Mouse (Mus musculus): ENCODE measurements at regions not wholly inside any gene's neighbourhood (a gene's known extent, or its start where the extent isn't known, plus 50 kb on each side); places are given as distances from the start of the nearest gene placed in this dataset.

DNA sequence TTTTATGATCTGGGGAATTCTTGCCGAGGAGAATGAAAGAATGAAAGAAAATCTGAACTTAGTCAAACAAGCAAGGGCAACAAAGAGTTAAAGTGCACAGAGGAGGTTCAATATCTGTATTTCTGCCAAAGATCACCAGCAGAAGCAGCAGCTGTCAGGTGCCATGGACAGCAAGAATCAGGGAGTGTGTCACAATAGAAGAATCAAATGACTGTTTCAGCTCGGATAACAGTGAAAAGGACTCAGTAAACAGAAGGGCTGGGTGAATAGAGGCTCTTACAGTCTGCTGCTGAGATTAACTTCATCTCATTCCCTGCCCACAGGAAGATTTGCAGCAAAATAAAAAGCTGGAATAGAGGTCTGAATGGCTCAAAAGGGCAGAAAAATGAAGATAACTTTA is 495.3 kb upstream of the Gm5415 start:
- peak; percentile 6 for DNase-seq (ENCODE audit: low spot score)

DNA sequence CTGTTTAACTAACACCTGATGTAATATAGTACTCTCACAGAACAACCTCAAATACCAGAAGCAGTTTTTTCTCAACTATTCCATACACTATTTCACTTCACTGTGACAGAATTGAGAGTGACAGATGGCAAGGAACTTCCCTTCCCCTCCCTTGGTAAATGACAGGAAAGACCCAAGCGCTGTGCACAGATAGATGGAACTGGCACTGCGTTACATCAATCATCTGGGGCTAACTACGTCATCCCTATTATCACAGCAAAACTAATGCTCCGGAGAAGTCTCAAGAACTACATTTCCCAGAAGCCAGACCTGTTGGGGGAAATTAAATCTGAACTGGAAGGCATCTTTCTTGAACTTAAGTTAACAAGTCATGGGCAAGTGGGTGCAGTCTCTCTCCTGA is 493.6 kb upstream of the Gm5415 start:
- DNase-seq (ENCODE audit: low spot score) = no peak

DNA sequence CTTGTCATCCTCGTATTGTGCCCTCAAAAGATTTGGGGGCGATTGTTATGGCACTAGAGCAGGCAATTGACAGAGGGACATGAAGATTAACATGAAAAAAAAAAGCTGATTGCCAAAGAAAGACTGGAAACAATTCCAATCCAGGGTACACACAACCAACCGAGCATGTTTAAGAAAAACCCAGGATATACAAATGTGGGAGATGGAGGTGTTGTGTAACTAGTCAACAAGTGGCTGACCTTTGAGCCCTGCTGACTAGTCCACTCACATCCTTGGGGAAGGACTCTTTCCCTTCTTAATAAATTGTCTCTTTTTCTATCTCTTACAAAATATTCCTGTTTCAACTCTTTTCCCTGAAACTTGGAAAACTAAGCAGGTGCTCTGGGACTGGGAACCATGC is 484.9 kb upstream of the Gm5415 start:
- DNase-seq (ENCODE audit: low spot score) = no peak

DNA sequence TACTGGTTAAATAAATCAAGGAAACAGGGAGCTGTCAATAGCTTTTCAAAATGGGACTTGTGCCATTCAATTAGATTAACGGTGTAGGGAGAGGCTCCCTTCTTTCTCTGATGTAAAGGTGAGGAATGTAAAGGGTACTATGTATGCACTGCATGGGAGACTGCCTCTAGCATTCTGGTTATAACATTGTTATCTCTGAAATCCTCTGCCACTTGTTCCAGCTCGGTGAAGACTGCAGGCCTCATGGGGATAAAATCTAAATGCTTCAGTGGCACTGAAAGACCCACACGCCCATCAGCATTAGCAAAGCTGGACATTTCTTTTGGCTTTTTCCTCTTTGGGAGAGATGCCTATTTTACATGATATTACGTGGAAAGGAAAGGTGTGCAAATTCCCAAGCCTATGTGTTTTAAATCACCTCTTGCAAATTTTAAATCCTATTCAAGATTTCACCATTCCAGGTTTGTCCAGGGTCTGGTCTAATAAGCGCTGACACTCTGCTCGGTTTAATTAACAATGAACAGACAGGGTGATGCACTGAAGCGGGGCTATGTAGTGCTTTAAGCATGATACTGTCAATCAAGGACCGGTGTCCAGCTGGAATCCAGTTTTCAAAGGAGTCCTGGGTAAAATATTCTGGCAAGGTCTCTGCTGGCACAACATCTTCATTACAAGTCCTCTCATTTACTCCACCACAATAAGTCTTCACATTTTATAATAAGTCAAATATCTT is 479.8 kb upstream of the Gm5415 start:
- DNase-seq (ENCODE audit: low spot score) = peak; percentile 5

DNA sequence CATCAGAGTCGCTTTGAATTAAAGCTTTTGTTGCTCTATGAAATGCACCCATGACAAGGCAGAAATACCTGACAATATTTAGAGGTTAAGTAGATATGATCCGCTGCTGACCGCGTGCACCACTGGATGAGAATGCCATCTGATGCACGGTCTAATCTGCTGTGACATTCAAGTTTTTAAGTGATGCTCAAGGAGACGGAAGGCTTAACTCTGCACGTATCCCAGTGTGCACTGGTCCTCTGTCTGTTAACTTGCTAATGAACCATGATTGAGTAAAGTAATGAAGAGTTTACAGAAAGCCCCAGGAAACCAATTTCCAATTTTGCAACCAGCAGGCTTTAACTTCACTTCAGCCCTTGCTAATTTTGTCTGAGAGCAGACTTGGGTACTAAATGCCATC is 478.3 kb upstream of the Gm5415 start:
- peak; percentile 18 for DNase-seq (ENCODE audit: low spot score)

DNA sequence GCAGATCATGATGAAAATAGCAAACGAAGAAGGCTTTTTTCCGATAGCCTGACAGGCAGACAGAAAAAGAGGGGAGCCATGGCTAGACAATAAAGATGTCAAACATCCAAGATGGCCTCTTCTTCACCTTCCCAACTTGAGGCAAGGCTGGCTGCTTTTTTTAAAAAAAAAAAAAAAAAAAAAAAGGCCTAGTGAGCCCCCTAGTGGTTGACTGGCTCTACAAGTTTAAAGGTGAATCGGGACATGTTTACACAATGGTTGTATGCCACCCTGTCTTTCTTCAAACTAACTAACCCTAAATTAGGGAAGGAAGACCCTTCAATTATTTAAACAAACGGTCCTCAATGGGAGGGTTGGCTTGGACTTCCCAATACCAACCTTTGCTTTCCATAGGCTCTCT is 475.8 kb upstream of the Gm5415 start:
- peak; percentile 5 for DNase-seq (ENCODE audit: low spot score)

DNA sequence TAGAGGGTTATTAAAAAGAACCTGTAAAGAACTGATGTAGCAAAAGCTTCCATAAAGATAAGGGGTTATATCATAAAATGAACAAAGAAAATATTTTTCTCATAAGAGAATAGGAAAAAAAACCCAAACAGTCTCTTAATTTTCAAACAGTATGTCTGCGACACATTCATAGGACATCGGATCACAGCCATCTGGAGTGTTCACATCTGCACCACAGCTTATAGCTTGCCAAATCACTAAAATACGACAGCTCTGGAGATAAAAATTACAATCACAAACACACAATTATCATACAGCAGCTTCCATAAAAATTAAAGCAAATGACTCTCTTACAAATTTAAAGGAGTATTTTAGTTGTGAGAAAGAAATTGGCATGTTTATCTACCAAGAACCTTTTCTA is 456.9 kb upstream of the Gm5415 start:
- DNase-seq (ENCODE audit: low spot score) = no peak

DNA sequence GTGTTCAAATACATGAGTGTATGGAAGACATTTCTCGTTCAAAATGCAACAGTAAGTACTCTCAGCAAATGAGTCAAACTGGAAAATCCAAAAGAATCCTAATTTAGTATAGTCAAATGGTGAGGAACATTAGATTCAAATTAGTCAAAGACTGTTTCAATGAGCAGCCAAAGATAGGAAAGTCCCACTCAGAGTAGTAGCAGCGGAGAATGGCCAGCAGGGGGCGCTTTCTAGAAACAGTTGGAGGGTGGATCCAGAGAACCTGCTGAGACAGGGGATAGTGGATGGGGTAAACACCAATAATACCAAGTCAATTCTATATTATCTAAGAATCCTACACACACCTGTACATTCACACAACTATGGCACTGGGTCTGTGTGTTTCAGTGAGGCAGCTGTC is 417.9 kb upstream of the Gm5415 start:
- DNase-seq (ENCODE audit: low spot score) = no peak

DNA sequence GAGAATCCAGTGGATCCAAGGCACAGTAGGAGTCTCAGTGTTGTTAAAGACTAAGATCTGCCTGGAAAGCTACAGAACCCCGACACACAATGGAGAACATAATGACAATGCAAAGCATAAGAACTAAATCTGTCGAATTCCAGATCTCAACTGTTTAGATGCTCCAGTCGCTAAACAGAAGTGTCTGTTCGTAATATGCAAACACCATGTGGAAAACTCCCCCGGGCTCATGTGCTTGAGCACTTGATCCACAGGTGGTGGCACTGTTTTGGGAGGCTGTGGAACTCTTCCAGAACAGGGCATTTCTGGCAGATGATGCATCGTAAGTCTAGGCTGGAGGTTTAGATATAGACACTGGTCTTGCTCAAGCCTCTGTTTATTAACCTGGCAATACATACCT is 412.2 kb upstream of the Gm5415 start:
- DNase-seq (ENCODE audit: low spot score) = no peak

DNA sequence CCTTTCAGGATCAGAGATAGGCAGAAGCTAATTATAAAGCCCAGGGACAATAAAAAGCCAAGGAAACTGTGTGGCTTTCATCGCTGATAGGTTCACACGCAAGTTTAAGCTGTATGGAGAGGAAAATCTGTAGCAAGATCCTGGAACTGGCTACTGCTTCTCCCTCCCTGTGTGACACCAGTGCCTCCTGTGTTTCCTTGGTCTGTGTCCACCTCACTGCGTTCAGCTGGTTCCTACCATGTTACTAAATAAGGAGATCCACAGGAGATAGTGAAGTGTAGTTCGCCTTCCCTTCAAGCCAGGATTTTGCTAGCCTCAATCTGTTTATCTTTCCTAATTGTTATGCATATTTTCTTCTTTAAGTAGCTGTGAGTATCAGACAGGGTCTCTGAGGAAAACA is 399.2 kb upstream of the Gm5415 start:
- no peak for DNase-seq (ENCODE audit: low spot score)

DNA sequence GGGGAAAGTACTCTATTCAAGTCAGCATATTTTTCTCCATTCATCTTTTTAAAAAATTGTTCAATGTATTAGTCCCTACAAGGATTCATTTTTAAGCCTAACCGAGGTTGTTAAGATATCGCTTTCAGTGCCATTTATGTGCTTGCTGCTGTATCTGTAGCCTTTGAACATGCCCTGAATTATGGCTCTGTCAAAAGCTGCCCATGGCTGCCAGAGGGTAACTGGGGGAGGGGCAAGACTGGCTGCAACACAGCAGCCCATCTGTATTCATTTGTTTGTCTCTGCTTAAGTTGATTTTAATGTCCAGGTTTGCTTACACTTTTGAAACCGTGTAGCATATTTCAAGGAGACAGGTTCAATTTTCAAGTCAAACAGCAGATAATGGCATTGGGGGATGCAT is 383.3 kb upstream of the Gm5415 start:
- no peak for DNase-seq (ENCODE audit: low spot score)

DNA sequence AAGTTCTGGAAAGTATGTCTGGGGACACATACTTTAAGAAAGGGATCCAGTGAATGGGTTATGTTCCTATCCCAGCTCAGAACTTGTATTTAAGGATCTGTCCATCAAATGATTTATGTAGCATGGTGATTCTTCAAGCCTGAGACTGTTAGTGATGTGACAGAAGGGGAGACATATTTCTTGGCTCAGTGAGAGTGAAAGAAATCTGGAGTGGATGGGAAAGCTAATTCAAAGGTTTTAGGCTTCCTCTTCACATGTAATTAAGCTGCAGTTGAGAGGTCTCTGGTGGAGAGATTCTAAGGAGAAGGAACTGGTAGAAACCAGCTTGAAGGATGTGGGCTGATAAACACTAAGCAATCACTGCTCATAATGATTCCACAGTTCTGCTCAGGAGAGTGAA is 355.3 kb upstream of the Gm5415 start:
- DNase-seq (ENCODE audit: low spot score) = no peak

DNA sequence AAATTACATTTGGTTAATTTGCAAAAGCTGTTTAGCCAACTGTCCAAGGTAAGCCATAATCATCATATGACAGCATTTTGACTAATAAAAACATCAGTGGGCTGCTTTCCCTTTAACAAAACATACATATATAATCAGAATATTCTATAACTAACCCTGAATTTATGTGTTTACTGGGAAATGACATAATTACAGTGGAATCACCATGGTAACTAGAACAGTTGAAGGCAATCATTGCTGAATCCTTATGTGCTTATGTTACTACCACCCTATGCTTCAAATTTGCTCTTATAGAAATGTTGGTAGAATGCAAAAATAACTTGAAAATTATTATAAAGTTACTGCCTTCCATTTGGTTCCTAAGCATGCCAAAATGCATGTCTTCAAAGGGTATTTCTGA is 340.6 kb upstream of the Gm5415 start:
- DNase-seq (ENCODE audit: low spot score) = no peak

DNA sequence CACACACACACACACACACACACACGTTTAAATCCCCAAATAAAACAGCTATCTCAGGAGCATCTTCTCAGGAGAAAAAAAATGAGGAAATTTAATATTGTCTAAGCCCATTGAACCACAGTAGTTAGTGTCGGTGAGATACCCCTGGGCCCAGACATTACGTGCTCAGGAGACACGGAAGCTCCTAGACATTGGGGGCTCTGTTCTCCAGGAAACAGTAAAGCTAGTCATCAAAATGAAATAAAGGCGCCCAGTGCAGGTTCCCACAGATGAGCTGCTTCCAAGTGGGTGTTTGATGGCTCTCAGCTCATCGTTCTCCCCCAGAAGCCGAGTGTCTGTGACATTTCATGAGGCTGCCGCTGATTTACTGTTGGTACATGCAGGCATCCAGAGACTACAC is 325.8 kb upstream of the Gm5415 start:
- DNase-seq (ENCODE audit: low spot score) = no peak

DNA sequence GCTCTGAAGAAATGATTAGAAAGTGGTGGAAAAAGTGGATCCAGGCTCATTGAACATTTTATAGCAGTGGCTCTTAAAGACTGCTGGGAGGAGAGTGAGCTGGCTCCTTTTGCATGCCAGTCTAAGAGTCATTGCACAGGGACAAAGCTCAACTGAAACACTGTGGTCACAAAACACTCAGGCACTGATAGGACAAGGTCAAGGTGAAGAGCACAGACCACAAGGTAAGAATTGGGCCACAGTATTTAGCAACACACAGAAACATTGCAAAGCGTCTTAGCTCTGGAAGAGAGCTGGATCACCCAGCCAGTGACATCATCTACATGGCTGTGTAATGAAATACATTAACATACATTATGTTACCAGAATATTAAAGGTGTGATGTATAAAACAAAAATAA is 319.0 kb upstream of the Gm5415 start:
- no peak for DNase-seq (ENCODE audit: low spot score)

DNA sequence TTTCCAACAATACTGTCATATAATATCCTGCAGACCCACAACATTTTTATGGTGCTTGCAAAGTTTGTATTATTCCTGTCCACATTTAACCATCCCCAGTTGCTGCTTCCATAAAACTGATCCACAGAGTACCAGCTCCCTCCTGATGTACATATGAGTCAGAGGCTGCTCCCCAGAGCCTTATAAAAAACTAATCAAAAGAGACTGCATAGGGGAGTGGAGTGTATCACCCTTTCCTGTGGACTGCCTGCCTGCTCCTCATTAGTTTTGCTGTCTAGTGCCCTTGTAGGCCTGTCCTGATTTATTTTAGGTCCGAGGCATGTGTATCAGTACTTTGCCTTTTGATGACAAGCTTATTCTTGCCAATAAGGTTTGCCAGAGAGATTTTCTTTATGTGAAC is 310.9 kb upstream of the Gm5415 start:
- no peak for DNase-seq (ENCODE audit: low spot score)

Measured in embryo, embryonic 10 days (tissue).